Mouse (Mus musculus): ENCODE data around the gene Sestd1. TPM values are rescaled to one million over a fixed set of nuclear protein-coding genes. Genes with fewer than 3 reads are reported as not detected.

Gene Sestd1
- total and polyA plus RNA-seq, 3 experiments = not detected

GRCm38 (mm10) chr2:77168781-77169180, 111.6 kb downstream of the Sestd1 start:
- DNase-seq (ENCODE audit: low read depth, low spot score) = no peak
- Histone ChIP-seq H3K4me1 (ENCODE audit: control insufficient read depth in 1 of 2, insufficient read depth in 2 of 2, low read length in 2 of 2) (no peaks in the 10 kb centered on the region), H3K27ac (ENCODE audit: control insufficient read depth, low read depth, low read length) (no peak overlapping the region), H3K9ac (ENCODE audit: control insufficient read depth, low read depth, low read length, poor library complexity, severe bottlenecking) (no peak overlapping the region), H3K9me3 (replicated peaks; ENCODE audit: insufficient read depth, low read length) (no peaks in the 10 kb centered on the region), H3K4me3 (ENCODE audit: control insufficient read depth in 1 of 2, insufficient read depth in 1 of 2, low read depth in 2 of 2, low read length in 2 of 2) (no peak overlapping the region), H3K27me3 (ENCODE audit: control insufficient read depth in 1 of 2, insufficient read depth in 2 of 2, low read length in 2 of 2) (no peaks in the 10 kb centered on the region), H3K79me2 (ENCODE audit: control insufficient read depth, insufficient read depth, low read length, poor library complexity) (no peaks in the 10 kb centered on the region), H3K36me3 (ENCODE audit: control insufficient read depth in 1 of 2, insufficient read depth in 2 of 2, low read length in 2 of 2) (no peaks in the 10 kb centered on the region)
- TF ChIP-seq POLR2AphosphoS5 (IDR thresholded peaks at IDR 0.05; ENCODE audit: borderline replicate concordance, low read depth, low read length) = no peak
- no peak for TF ChIP-seq ETS1 (IDR thresholded peaks at IDR 0.05; ENCODE audit: low read depth, low read length)
- TF ChIP-seq E2F4 (IDR thresholded peaks at IDR 0.05; ENCODE audit: borderline replicate concordance, low read depth, low read length) = no peak
- TF ChIP-seq TCF12 (IDR thresholded peaks at IDR 0.05; ENCODE audit: low read depth, low read length) = no peak
- TF ChIP-seq MYB (IDR thresholded peaks at IDR 0.05; ENCODE audit: low read depth, low read length) = no peak
- TF ChIP-seq EP300 (IDR thresholded peaks at IDR 0.05; ENCODE audit: low read depth in 1 of 2, low read length in 2 of 2) = no peak

- H3K4me1 ChIP-seq (ENCODE audit: control insufficient read depth in 1 of 2, insufficient read depth in 2 of 2, low read length in 2 of 2) = no peaks in the 10 kb centered on the region
- H3K9ac ChIP-seq (ENCODE audit: control insufficient read depth, low read depth, low read length, poor library complexity, severe bottlenecking) = no peak overlapping the region
- no peak for DNase-seq (ENCODE audit: low read depth, low spot score)
- no peaks in the 10 kb centered on the region for H3K79me2 ChIP-seq (ENCODE audit: control insufficient read depth, insufficient read depth, low read length, poor library complexity)
- no peak overlapping the region for H3K4me3 ChIP-seq (ENCODE audit: control insufficient read depth in 1 of 2, insufficient read depth in 1 of 2, low read depth in 2 of 2, low read length in 2 of 2)
- H3K27me3 ChIP-seq (ENCODE audit: control insufficient read depth in 1 of 2, insufficient read depth in 2 of 2, low read length in 2 of 2) = no peaks in the 10 kb centered on the region
- no peaks in the 10 kb centered on the region for H3K9me3 ChIP-seq (replicated peaks; ENCODE audit: insufficient read depth, low read length)
- no peak for TF ChIP-seq ETS1 (IDR thresholded peaks at IDR 0.05; ENCODE audit: low read depth, low read length)
- TF ChIP-seq USF1 (IDR thresholded peaks at IDR 0.05; ENCODE audit: low read depth, low read length) = no peak
- TF ChIP-seq ZC3H11A (IDR thresholded peaks at IDR 0.05; ENCODE audit: low read depth, low read length) = no peak
- TF ChIP-seq MXI1 (IDR thresholded peaks at IDR 0.05; ENCODE audit: low read depth, low read length) = no peak
- no peak for TF ChIP-seq HCFC1 (IDR thresholded peaks at IDR 0.05; ENCODE audit: low read depth, low read length)
- no peak for TF ChIP-seq ZNF384 (IDR thresholded peaks at IDR 0.05; ENCODE audit: low read depth, low read length)
- no peak for TF ChIP-seq ELF1 (IDR thresholded peaks at IDR 0.05; ENCODE audit: low read depth, low read length)
- no peak for TF ChIP-seq CTCF (IDR thresholded peaks at IDR 0.05 in 2 of 3, conservative IDR thresholded peaks at IDR 0.05 in 1 of 3; ENCODE audit: control insufficient read depth in 1 of 3, insufficient read depth in 1 of 3, low read depth in 2 of 3, low read length in 3 of 3, poor library complexity in 1 of 3, severe bottlenecking in 1 of 3)
- TF ChIP-seq MEF2A (IDR thresholded peaks at IDR 0.05; ENCODE audit: extremely low read depth, insufficient replicate concordance, low read depth, low read length, poor library complexity, severe bottlenecking) = no peak
- no peak for TF ChIP-seq POLR2A (IDR thresholded peaks at IDR 0.05; ENCODE audit: control insufficient read depth in 1 of 2, insufficient read depth in 1 of 2, low read depth in 1 of 2, low read length in 2 of 2, poor library complexity in 1 of 2)
- TF ChIP-seq UBTF (IDR thresholded peaks at IDR 0.05; ENCODE audit: borderline replicate concordance, insufficient read depth, low read depth, low read length) = no peak
- TF ChIP-seq JUND (IDR thresholded peaks at IDR 0.05; ENCODE audit: low read depth, low read length) = no peak
- no peak for TF ChIP-seq EP300 (IDR thresholded peaks at IDR 0.05; ENCODE audit: low read depth in 1 of 2, low read length in 2 of 2)
- TF ChIP-seq POLR2AphosphoS5 (IDR thresholded peaks at IDR 0.05; ENCODE audit: borderline replicate concordance, low read depth, low read length) = no peak
- no peak overlapping the region for H3K27ac ChIP-seq (ENCODE audit: control insufficient read depth, low read depth, low read length)
- no peaks in the 10 kb centered on the region for H3K36me3 ChIP-seq (ENCODE audit: control insufficient read depth in 1 of 2, insufficient read depth in 2 of 2, low read length in 2 of 2)
Observed at GRCm38 (mm10) chr2:77168081-77168685, 112.2 kb downstream of the Sestd1 start.
